13 mouse cellular contexts compared by ENCODE assay signal in genomic region chr17:35874721-35875120, GRCm38 (mm10). TPM values are rescaled to one million over a fixed set of nuclear protein-coding genes. Genes with fewer than 3 reads are reported as not detected.
DNase-seq lines count a peak whose midpoint lies in the region; ATAC-seq lines count a peak whose summit lies in the region.
"Had no signal": no experiment of that assay in that cellular context is flagged by ENCODE, and none has a peak within 500 bp of the region (broad histone marks: within the 10 kb centered on the region; RNA-seq: fewer than 3 reads in every experiment).

No protein-coding gene starts in this region.

- no peak overlapping the region for H3K27ac ChIP-seq in neural tube, embryonic 15.5 days (replicated peaks)
- H3K27ac ChIP-seq: neural tube, embryonic 12.5 days; stomach, embryonic 15.5 days had no signal

- peaks cover 26% of the 10 kb centered on the region for H3K36me3 ChIP-seq in neural tube, embryonic 15.5 days

- H3K4me3 ChIP-seq in neural tube, embryonic 15.5 days (replicated peaks), result no peak overlapping the region
- H3K4me3 ChIP-seq: erythroblast, embryonic 14.5 days; neural tube, embryonic 12.5 days; stomach, embryonic 15.5 days had no signal

- H3K4me2 ChIP-seq in neural tube, embryonic 15.5 days, result no peak overlapping the region
- H3K4me2 ChIP-seq: neural tube, embryonic 12.5 days; stomach, embryonic 15.5 days had no signal

- no peak for ATAC-seq in neural tube, embryonic 15.5 days (ENCODE audit: low FRiP score)
- ATAC-seq in activated CD4-positive, CD25-positive, alpha-beta regulatory T cell, adult 4 months, result no peak

- peak; percentile 20 for DNase-seq in heart, adult 8-10 months (ENCODE audit: low spot score)
- no peak for DNase-seq in heart, postnatal 14 days
- DNase-seq in neural tube, embryonic 10.5 days (ENCODE audit: extremely low spot score, low spot score), result no peak
- peak; percentile 57 to 68 for DNase-seq in kidney, postnatal 25 days
- no peak for DNase-seq in urinary bladder, postnatal 4 days (ENCODE audit: low spot score in 2 of 2)
- DNase-seq: lung, postnatal 36 days; midbrain, embryonic 14.5 days; thymus, postnatal 4 days had no signal

- intact Hi-C loops in heart, postnatal 14 days (cut with DNase I), result loop anchor here (1.0 to 5.0 kb wide), 2 partner anchors 38 to 39 kb away; partner anchors contain the start of gene Atat1

- 88% methylated on average over 6 of the region's 6 CpGs for WGBS in neural tube, embryonic 15.5 days

- H3K9me3 ChIP-seq in neural tube, embryonic 15.5 days (replicated peaks), result no peaks in the 10 kb centered on the region
- H3K9me3 ChIP-seq: stomach, embryonic 15.5 days had no signal

- 0 out of 2 replicates have a peak overlapping the region, but pooled peaks have one; percentile 20 for H3K9ac ChIP-seq in neural tube, embryonic 15.5 days (replicated peaks)
- H3K9ac ChIP-seq: neural tube, embryonic 12.5 days; stomach, embryonic 15.5 days had no signal

- peaks cover 46% of the 10 kb centered on the region for H3K4me1 ChIP-seq in neural tube, embryonic 15.5 days

- no peaks in the 10 kb centered on the region for H3K27me3 ChIP-seq in neural tube, embryonic 15.5 days (replicated peaks)
- H3K27me3 ChIP-seq: neural tube, embryonic 12.5 days; stomach, embryonic 15.5 days had no signal

RNA-seq across cellular contexts. Expression of gene Dhx16, which starts 4.9 kb away (rescaled TPM):
- 10 to 100 TPM; 18.7 to 20.8 (median 20.1) TPM for total RNA-seq in heart, adult 8-10 months (2022)
- total RNA-seq in heart, postnatal 14 days (2021), result 10 to 100 TPM; 20.6 to 24.9 TPM
- 26.8 and 30.5 TPM in 2 replicates for polyA plus RNA-seq in neural tube, embryonic 15.5 days (2015; fragmentation: Nextera tagmentation; extraction: Ambion mirVana)
- 10 to 100 TPM; 19.6 to 26.9 TPM for polyA plus RNA-seq in activated CD4-positive, CD25-positive, alpha-beta regulatory T cell, adult 4 months (2017; shearing (Covaris generic))

RNA-seq across cellular contexts. Expression of gene Ppp1r18, which starts 9.3 kb away (rescaled TPM):
- total RNA-seq in heart, adult 8-10 months (2022), result 10 to 100 TPM; 10.5 to 13.5 (median 11.8) TPM
- 10 to 100 TPM; 21.1 to 25.0 TPM for total RNA-seq in heart, postnatal 14 days (2021)
- 19.3 and 25.1 TPM in 2 replicates for polyA plus RNA-seq in neural tube, embryonic 15.5 days (2015; fragmentation: Nextera tagmentation; extraction: Ambion mirVana)
- 100 to 1,000 TPM; 228 to 247 TPM for polyA plus RNA-seq in activated CD4-positive, CD25-positive, alpha-beta regulatory T cell, adult 4 months (2017; shearing (Covaris generic))

RNA-seq across cellular contexts. Expression of gene Nrm, which starts 13.6 kb away (rescaled TPM):
- 1 to 10 TPM; 1.7 to 2.9 (median 1.8) TPM for total RNA-seq in heart, adult 8-10 months (2022)
- 1 to 10 TPM; 3.8 to 6.0 TPM for total RNA-seq in heart, postnatal 14 days (2021)
- 17.6 and 26.7 TPM in 2 replicates for polyA plus RNA-seq in neural tube, embryonic 15.5 days (2015; fragmentation: Nextera tagmentation; extraction: Ambion mirVana)
- 10 to 100 TPM; 38.4 to 44.7 TPM for polyA plus RNA-seq in activated CD4-positive, CD25-positive, alpha-beta regulatory T cell, adult 4 months (2017; shearing (Covaris generic))

RNA-seq across cellular contexts. Expression of gene 2310061I04Rik, which starts 22.5 kb away (rescaled TPM):
- 100 to 1,000 TPM in 3 of 4 experiments, 10 to 100 TPM in 1; 85.5 to 115 (median 106) TPM for total RNA-seq in heart, adult 8-10 months (2022)
- 10 to 100 TPM; 83.9 to 89.3 TPM for total RNA-seq in heart, postnatal 14 days (2021)
- 59.2 and 75.2 TPM in 2 replicates for polyA plus RNA-seq in neural tube, embryonic 15.5 days (2015; fragmentation: Nextera tagmentation; extraction: Ambion mirVana)
- 10 to 100 TPM; 12.4 to 17.5 TPM for polyA plus RNA-seq in activated CD4-positive, CD25-positive, alpha-beta regulatory T cell, adult 4 months (2017; shearing (Covaris generic))

RNA-seq across cellular contexts. Expression of gene Mdc1, which starts 33.4 kb away (rescaled TPM):
- total RNA-seq in heart, adult 8-10 months (2022), result 10 to 100 TPM; 11.5 to 12.8 (median 12.0) TPM
- total RNA-seq in heart, postnatal 14 days (2021), result 10 to 100 TPM; 12.9 to 13.5 TPM
- 7.9 and 9.7 TPM in 2 replicates for polyA plus RNA-seq in neural tube, embryonic 15.5 days (2015; fragmentation: Nextera tagmentation; extraction: Ambion mirVana)
- 1 to 10 TPM; 4.1 to 6.4 TPM for polyA plus RNA-seq in activated CD4-positive, CD25-positive, alpha-beta regulatory T cell, adult 4 months (2017; shearing (Covaris generic))

Comparison
In these comparisons a context has a peak if more than half of its experiments do, and no peak if none do; other contexts are left out.
1. DNase-seq: peak in heart, adult 8-10 months (single experiment) and kidney, postnatal 25 days (2 of 2); none in heart, postnatal 14 days (0 of 2), neural tube, embryonic 10.5 days (single experiment) and urinary bladder, postnatal 4 days (0 of 2).